Mouse (Mus musculus) G1E (cell line): ENCODE measurements around the gene Olfr749. TPM values are rescaled to one million over a fixed set of nuclear protein-coding genes. Genes with fewer than 3 reads are reported as not detected.
"Not testable (repeated sequence)": the region's sequence is repeated elsewhere in the genome, so short reads cannot be mapped to it uniquely, and the experiment has no call there.

Experiments
- ATAC-seq: 2 replicates; pipeline ENCODE4 v1.8.0; 2016; ENCODE audit warnings: mild to moderate bottlenecking; ENCODE audit not compliant: insufficient number of reproducible peaks, poor library complexity, low FRiP score, severe bottlenecking; ENCODE audit errors: extremely low read depth
- DNase-seq: peaks from one replicate; pipeline ENCODE4 v3.0.0; 2012; ENCODE audit warnings: low spot score
- H3K27me3 ChIP-seq: 2 replicates; pipeline ENCODE4 v1.6.1; 2012; ENCODE audit warnings: mild to moderate bottlenecking, low read length, inconsistent platforms; ENCODE audit not compliant: insufficient read depth
- H3K36me3 ChIP-seq: replicated peaks from 2 replicates; pipeline ENCODE3; 2012; ENCODE audit warnings: mild to moderate bottlenecking, inconsistent platforms
- H3K4me1 ChIP-seq: 2 replicates; pipeline ENCODE4 v1.6.1; 2012; ENCODE audit warnings: low read depth, low read length, inconsistent platforms, mixed read lengths; ENCODE audit not compliant: insufficient read depth
- H3K4me3 ChIP-seq: 2 replicates; pipeline ENCODE4 v1.5.1; 2012; ENCODE audit warnings: low read depth, mild to moderate bottlenecking, inconsistent platforms, low read length, moderate library complexity, mixed read lengths
- H3K9me3 ChIP-seq: replicated peaks from 2 replicates; pipeline ENCODE4 v1.6.1; 2012; ENCODE audit warnings: inconsistent platforms
- CTCF ChIP-seq: IDR thresholded peaks from 2 replicates; pipeline ENCODE4 v1.5.1; 2012; ENCODE audit warnings: low read depth, low read length, inconsistent platforms, mixed read lengths
- GATA1 ChIP-seq: IDR thresholded peaks from 2 replicates; pipeline ENCODE4 v1.6.1; 2012; ENCODE audit warnings: borderline replicate concordance, low read length, inconsistent platforms, mixed read lengths
- GATA2 ChIP-seq: IDR thresholded peaks from 2 replicates; pipeline ENCODE4 v1.6.1; 2012; ENCODE audit warnings: low read depth, low read length, inconsistent platforms, borderline replicate concordance
- POLR2AphosphoS5 ChIP-seq: IDR thresholded peaks from 2 replicates; pipeline ENCODE4 v1.6.1; 2012; ENCODE audit warnings: low read depth, low read length, inconsistent platforms; ENCODE audit not compliant: insufficient replicate concordance
- TAL1 ChIP-seq: conservative IDR thresholded peaks from 2 replicates; pipeline ENCODE4 v1.6.1; 2012; ENCODE audit warnings: low read depth, low read length, inconsistent platforms, mixed read lengths
- polyA plus RNA-seq: library from polyadenylated mRNA; stranded (reverse); fragments of >175 nt; gene quantifications from 2 replicates; pipeline ENCODE4 v1.2.3, GENCODE M21; 2012
- total RNA-seq, 2 experiments: library from RNA; stranded (forward) in 1 of 2; stranded (reverse) in 1 of 2; fragments of 200-1000 nt in 1 of 2; fragments of >200 nt in 1 of 2; fragmentation: Nextera tagmentation in 1 of 2; gene quantifications; 2 replicates each; pipeline ENCODE4 v1.2.3; 2014 to 2017

Gene Olfr749
- total and polyA plus RNA-seq, 3 experiments: 0.11 TPM; not detected in 2

GRCm38 (mm10) chr14:50765736-50766135, 20.8 kb upstream of the Olfr749 start:
- no peak for TF ChIP-seq TAL1
- TF ChIP-seq GATA2: no peak
- TF ChIP-seq POLR2AphosphoS5: no peak
- H3K27me3 ChIP-seq: no peaks in the 10 kb centered on the region
- no peak for DNase-seq
- ATAC-seq: no peak
- no peaks in the 10 kb centered on the region for H3K9me3 ChIP-seq
- no peaks in the 10 kb centered on the region for H3K4me1 ChIP-seq
- H3K4me3 ChIP-seq: no peak overlapping the region
- peaks cover 59% of the 10 kb centered on the region for H3K36me3 ChIP-seq

DNA sequence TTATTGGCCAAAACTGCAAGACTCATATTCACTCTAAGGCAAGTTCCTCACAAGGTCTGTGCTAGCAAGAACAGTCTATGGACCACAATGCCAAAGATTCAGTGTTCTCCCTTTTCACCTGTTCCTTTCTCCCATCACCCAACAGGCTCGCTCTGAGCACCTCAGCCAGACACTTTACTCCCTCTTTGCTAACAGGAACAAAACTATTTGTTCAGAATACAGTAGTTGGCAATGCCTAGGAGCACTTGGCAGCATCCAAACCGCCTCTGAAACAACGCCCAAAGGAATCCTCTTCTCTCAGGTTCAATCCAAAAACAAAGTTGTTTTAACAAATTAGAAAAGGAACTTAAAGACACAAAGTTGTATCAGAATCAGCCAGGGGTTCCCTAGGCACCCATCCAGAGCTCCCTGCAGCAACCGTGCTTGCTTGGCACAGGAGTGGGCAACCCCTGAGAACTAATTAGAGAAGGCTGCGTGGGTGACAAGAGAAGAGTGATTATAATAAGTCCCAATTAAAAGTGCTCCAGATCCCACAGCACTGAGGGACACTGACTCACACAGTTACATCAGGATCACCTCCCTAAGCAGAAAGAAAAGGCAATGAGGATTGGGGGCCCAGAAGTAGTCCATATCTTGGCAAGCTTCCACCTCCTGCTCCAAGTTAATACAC, 13.7 kb upstream of the Olfr749 start:
- H3K4me3 ChIP-seq: no peak overlapping the region
- ATAC-seq (no peak), DNase-seq (no peak)
- peaks cover 5% of the 10 kb centered on the region for H3K36me3 ChIP-seq
- H3K9me3 ChIP-seq: no peaks in the 10 kb centered on the region
- 0 out of 2 replicates have a peak, but pooled peaks cover 2% of the 10 kb centered on the region for H3K27me3 ChIP-seq
- TF ChIP-seq CTCF: no peak
- TF ChIP-seq POLR2AphosphoS5: no peak
- TF ChIP-seq TAL1: no peak
- TF ChIP-seq GATA1: no peak
- TF ChIP-seq GATA2: no peak
- H3K4me1 ChIP-seq: no peaks in the 10 kb centered on the region

- Histone ChIP-seq H3K36me3 (no peaks in the 10 kb centered on the region), H3K9me3 (no peaks in the 10 kb centered on the region), H3K27me3 (no peaks in the 10 kb centered on the region), H3K4me1 (no peaks in the 10 kb centered on the region), H3K4me3 (no peak overlapping the region)
- ATAC-seq: no peak
- TF ChIP-seq CTCF (no peak), POLR2AphosphoS5 (no peak), GATA2 (no peak), GATA1 (no peak), TAL1 (no peak)
- no peak for DNase-seq
Observed at GRCm38 (mm10) chr14:50741584-50741983, 3.3 kb downstream of the Olfr749 start.

- Histone ChIP-seq H3K9me3 (no peaks in the 10 kb centered on the region), H3K4me1 (no peaks in the 10 kb centered on the region), H3K27me3 (no peaks in the 10 kb centered on the region), H3K36me3 (no peaks in the 10 kb centered on the region), H3K4me3 (no peak overlapping the region)
- ATAC-seq: no peak
- TF ChIP-seq GATA1 (no peak), TAL1 (no peak), GATA2 (no peak)
- DNase-seq: no peak
Observed at GRCm38 (mm10) chr14:50740334-50740733, 4.6 kb downstream of the Olfr749 start.

DNA sequence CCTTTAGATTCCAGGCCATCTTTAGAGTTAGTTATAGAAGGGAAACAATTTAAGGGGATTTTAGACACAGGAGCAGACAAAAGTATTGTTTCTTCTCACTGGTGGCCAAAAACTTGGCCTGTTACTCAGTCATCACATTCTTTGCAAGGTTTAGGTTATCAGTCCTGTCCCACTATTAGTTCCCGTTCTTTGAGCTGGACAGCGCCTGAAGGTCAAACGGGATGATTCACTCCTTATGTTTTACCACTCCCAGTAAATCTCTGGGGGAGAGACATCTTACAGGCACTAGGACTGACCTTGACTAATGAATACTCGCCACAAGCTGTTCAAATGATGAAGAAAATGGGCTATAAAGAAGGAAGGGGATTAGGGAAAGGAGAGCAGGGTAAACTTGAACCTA, 22.5 kb downstream of the Olfr749 start:
- not testable (repeated sequence) for H3K4me1 ChIP-seq, DNase-seq, H3K27me3 ChIP-seq, ATAC-seq, H3K4me3 ChIP-seq, H3K9me3 ChIP-seq, H3K36me3 ChIP-seq

- H3K9me3 ChIP-seq, H3K4me3 ChIP-seq, ATAC-seq, H3K36me3 ChIP-seq, H3K4me1 ChIP-seq, DNase-seq, H3K27me3 ChIP-seq: not testable (repeated sequence)
Observed at GRCm38 (mm10) chr14:50719875-50720274, 25.0 kb downstream of the Olfr749 start.

DNA sequence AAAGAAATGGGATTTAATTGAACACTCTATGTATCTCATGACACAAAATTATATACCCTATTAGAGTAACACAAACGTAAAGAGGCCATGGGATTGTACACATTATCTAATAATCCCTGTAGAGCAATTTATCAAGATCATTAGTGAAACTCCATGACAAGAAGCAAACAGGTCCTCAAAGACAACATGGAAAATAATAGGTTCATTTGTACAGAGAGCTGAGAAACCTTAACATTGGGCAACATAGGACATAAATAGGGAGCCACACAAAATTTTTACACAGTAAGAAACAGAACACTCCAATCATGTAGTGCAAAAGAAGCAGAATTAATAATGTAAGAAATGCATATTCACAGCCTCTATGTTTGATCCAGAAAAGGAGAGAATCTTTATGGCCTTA, 37.8 kb downstream of the Olfr749 start, which contains the start of gene Olfr748:
Olfr748 (plus strand) TSS at position 301 of the 400 bp plus-strand sequence.
- DNase-seq (no peak), ATAC-seq (no peak)
- Histone ChIP-seq H3K9me3 (no peaks in the 10 kb centered on the region), H3K27me3 (no peaks in the 10 kb centered on the region), H3K4me1 (no peaks in the 10 kb centered on the region), H3K36me3 (no peaks in the 10 kb centered on the region), H3K4me3 (no peak within 1 kb of the TSS)
- TF ChIP-seq GATA2 (no peak), GATA1 (no peak), TAL1 (no peak), POLR2AphosphoS5 (no peak), CTCF (no peak)
